Mouse (Mus musculus) ES-Bruce4 (cell line): Measurements from ENCODE around the gene AB124611. TPM values are rescaled to one million over a fixed set of nuclear protein-coding genes. Genes with fewer than 3 reads are reported as not detected.
"Not testable (repeated sequence)": the region's sequence is repeated elsewhere in the genome, so short reads cannot be mapped to it uniquely, and the experiment has no call there.

ENCODE experiments used
- H3K27ac ChIP-seq: 2 replicates; pipeline ENCODE4 v1.5.1; 2012; ENCODE audit warnings: low read length, inconsistent platforms; ENCODE audit not compliant: insufficient read depth
- H3K27me3 ChIP-seq: 2 replicates; pipeline ENCODE4 v1.6.1; 2012; ENCODE audit warnings: mild to moderate bottlenecking, low read length, inconsistent platforms; ENCODE audit not compliant: control insufficient read depth, poor library complexity, insufficient read depth, severe bottlenecking
- H3K36me3 ChIP-seq: 2 replicates; pipeline ENCODE4 v1.6.1; 2012; ENCODE audit warnings: inconsistent platforms, mild to moderate bottlenecking, low read length, moderate library complexity; ENCODE audit not compliant: control insufficient read depth, poor library complexity, insufficient read depth, severe bottlenecking
- H3K4me1 ChIP-seq: one replicate; pipeline ENCODE4 v1.8.1; 2011; ENCODE audit warnings: low read length; ENCODE audit not compliant: control insufficient read depth, insufficient read depth
- H3K4me3 ChIP-seq: 2 replicates; pipeline ENCODE4 v1.5.1; 2011; ENCODE audit warnings: low read depth, mild to moderate bottlenecking, low read length
- H3K9ac ChIP-seq: 2 replicates; pipeline ENCODE4 v1.6.1; 2012; ENCODE audit warnings: low read depth, mild to moderate bottlenecking, inconsistent platforms; ENCODE audit not compliant: poor library complexity, severe bottlenecking
- H3K9me3 ChIP-seq: replicated peaks from 2 replicates; pipeline ENCODE4 v1.6.1; 2012; ENCODE audit warnings: mild to moderate bottlenecking, low read length, inconsistent platforms; ENCODE audit not compliant: control insufficient read depth, poor library complexity, insufficient read depth, severe bottlenecking
- CTCF ChIP-seq: IDR thresholded peaks from one replicate; pipeline ENCODE4 v1.8.1; 2011; ENCODE audit warnings: low read depth, low read length
- EP300 ChIP-seq: IDR thresholded peaks from 2 replicates; pipeline ENCODE4 v1.6.1; 2011; ENCODE audit warnings: low read depth, low read length; ENCODE audit not compliant: insufficient read depth
- POLR2A ChIP-seq: IDR thresholded peaks from one replicate; pipeline ENCODE4 v1.8.1; 2011; ENCODE audit warnings: low read length; ENCODE audit not compliant: insufficient read depth
- polyA plus RNA-seq: library from polyadenylated mRNA; stranded (reverse); fragments of >200 nt; gene quantifications from 2 replicates; pipeline ENCODE4 v1.2.4, GENCODE M21; 2011; ENCODE audit warnings: low read depth; ENCODE audit not compliant: missing spikeins, insufficient read depth, insufficient read length

Gene AB124611
- polyA plus RNA-seq, 1 experiment, result not detected

DNA sequence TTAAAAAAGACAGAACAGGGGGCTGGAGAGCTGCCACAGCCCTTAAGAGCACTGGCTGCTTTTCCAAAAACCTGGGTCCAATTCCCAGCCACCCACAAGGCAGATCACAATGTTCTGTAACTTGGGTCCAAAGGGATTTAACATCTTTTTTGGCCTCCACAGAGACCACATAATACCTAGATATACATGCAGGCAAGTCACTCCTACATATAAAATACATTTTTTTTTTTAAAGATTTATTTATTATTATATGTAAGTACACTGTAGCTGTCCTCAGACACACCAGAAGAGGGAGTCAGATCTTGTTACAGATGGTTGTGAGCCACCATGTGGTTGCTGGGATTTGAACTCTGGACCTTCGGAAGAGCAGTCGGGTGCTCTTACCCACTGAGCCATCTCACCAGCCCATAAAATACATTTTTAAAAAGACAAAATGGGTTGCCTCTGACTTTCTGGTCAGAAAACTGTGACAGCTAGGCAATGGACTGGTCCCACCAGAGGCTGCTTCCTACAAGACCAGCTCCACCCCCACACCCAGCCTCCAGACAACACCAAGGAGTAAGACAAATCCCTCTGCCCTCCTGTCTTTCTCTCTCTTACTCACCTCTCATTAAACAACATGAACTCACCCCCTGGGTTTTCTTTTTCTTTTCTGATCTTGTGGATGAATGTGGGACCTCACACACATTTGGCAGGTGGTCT is 1.3 kb downstream of the AB124611 start:
- Histone ChIP-seq H3K27ac (no peak overlapping the region), H3K9me3 (no peaks in the 10 kb centered on the region), H3K27me3 (no peaks in the 10 kb centered on the region), H3K9ac (no peak overlapping the region), H3K36me3 (no peaks in the 10 kb centered on the region), H3K4me1 (no peaks in the 10 kb centered on the region), H3K4me3 (no peak overlapping the region)
- TF ChIP-seq CTCF (no peak), POLR2A (no peak), EP300 (no peak)

DNA sequence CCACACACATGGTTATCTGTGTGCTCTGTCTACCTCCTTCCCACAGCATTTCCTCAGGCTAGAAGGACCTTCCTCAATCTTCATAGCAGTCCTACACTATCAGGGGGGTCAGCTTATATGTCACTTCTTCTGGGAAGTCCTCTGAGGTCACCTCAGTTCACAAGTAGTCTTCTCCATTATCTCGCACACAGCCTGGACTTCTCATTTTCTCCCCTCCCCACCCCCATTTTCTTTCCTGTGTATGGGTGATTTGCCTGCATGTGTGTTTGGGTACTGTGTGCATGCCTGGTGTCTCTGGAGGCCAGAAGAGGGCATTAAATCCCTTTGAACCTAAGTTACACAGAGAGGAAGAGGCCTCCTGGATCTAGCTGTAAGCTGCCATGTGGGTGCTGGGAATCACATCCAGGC is 1.9 kb downstream of the AB124611 start:
- H3K9ac ChIP-seq, result no peak overlapping the region
- H3K27me3 ChIP-seq, result no peaks in the 10 kb centered on the region
- no peaks in the 10 kb centered on the region for H3K9me3 ChIP-seq
- H3K36me3 ChIP-seq, result no peaks in the 10 kb centered on the region
- TF ChIP-seq CTCF (no peak), POLR2A (no peak), EP300 (no peak)
- H3K4me1 ChIP-seq, result no peaks in the 10 kb centered on the region
- no peak overlapping the region for H3K4me3 ChIP-seq
- H3K27ac ChIP-seq, result no peak overlapping the region

DNA sequence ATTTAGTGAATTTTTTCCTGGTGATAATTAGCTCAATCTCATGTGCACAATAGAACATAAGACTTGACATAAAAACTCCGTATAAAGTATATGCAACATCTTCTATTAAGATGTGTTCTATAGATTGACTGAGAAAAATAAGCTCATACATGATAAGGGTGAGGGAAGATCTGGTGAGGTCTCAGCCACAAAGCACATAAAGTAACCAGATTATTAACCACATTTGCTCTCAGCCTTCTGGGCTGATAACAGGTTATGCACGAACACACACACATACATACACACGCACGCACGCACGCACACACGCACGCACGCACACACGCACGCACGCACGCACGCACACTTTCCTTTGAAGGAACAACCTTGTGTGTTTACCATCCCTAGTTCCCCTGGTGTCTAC is 10.5 kb downstream of the AB124611 start:
- H3K4me3 ChIP-seq, result no peak overlapping the region
- TF ChIP-seq CTCF, result no peak
- TF ChIP-seq EP300, result no peak
- TF ChIP-seq POLR2A, result no peak
- no peaks in the 10 kb centered on the region for H3K4me1 ChIP-seq
- H3K9ac ChIP-seq, result no peak overlapping the region
- H3K27me3 ChIP-seq, result no peaks in the 10 kb centered on the region
- H3K9me3 ChIP-seq, result no peaks in the 10 kb centered on the region
- H3K36me3 ChIP-seq, result no peaks in the 10 kb centered on the region
- H3K27ac ChIP-seq, result no peak overlapping the region

DNA sequence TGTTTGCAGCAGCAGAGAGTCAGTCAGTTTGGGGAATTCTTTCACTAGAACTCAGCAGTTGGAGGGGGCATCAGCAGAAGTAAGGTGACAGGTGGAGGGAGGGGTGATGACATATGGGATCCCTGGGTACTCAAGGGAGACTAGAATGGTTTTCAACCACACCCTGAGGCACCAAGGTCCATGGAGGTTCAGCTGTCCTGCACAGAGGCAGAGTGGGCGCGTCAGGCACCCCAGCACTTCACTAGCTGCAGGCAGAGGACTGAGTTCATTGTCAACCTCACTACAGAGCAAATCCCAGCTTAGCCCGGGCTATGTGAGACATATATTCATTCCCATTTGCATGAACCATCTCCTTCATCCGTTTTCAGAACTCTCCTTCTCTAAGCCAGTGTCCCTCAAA is 11.0 kb downstream of the AB124611 start:
- Histone ChIP-seq H3K4me3 (no peak overlapping the region), H3K27me3 (no peaks in the 10 kb centered on the region), H3K27ac (no peak overlapping the region), H3K9me3 (no peaks in the 10 kb centered on the region), H3K4me1 (no peaks in the 10 kb centered on the region), H3K36me3 (no peaks in the 10 kb centered on the region), H3K9ac (no peak overlapping the region)
- TF ChIP-seq POLR2A, result no peak
- no peak for TF ChIP-seq EP300
- TF ChIP-seq CTCF, result no peak

DNA sequence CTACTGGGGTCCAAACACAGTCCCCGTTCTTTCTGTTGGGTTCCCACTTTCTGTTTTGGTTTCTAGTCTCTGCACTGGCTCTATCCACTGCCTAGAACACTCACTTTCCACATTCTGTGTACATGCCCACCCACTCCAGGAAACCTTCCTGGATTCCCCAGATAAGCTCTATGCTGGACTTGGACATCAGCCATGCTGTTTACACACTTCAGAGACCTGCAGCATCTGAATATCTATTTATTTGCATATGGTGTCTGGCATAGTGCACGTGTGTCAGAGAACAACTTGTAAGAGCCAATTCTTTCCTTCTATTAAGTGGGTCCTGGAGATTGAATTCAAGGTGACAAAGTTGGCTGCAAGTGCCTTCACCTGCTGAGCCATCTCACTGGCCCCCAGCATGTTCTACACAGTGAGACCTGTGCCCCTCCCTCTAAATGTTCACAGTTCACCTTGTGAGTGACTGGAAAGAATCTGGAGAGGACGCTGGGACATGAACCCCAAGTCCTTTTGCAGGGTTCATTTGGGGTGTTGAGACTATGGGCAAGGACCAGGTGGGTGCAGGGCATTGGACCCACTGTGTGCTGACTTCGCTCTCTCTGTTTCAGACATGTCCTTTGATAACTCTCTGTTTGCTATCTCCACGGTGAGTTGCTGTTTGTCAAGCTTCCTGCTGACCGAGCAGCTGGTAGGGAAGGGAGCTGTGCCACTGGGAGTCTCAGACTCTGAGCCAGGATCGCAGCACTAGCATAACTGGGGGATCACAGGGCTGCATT is 14.2 kb downstream of the AB124611 start:
- Histone ChIP-seq H3K36me3 (no peaks in the 10 kb centered on the region), H3K9ac (no peak overlapping the region), H3K4me3 (no peak overlapping the region), H3K9me3 (no peaks in the 10 kb centered on the region), H3K27me3 (no peaks in the 10 kb centered on the region), H3K4me1 (no peaks in the 10 kb centered on the region), H3K27ac (no peak overlapping the region)
- TF ChIP-seq EP300 (no peak), CTCF (no peak), POLR2A (no peak)

DNA sequence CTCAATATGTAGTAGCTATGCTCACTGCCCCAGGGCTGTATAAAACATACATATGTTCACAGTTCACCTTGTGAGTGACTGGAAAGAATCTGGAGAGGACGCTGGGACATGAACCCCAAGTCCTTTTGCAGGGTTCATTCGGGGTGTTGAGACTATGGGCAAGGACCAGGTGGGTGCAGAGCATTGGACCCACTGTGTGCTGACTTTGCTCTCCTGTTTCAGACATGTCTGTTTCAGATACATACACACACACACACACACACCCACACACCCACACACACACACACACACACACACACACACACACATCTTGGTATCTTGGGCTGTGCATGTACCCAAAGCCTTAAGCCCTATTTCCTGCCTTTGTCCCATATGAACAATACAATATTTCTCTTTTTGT is 16.0 kb downstream of the AB124611 start:
- not testable (repeated sequence) for H3K27ac ChIP-seq, H3K4me3 ChIP-seq, H3K9me3 ChIP-seq, H3K36me3 ChIP-seq, H3K27me3 ChIP-seq, H3K9ac ChIP-seq, H3K4me1 ChIP-seq
